Mouse (Mus musculus) heart, postnatal 0 days (tissue): ENCODE data around the gene E130114P18Rik. TPM values are rescaled to one million over a fixed set of nuclear protein-coding genes. Genes with fewer than 3 reads are reported as not detected.

ENCODE experiments used
- ATAC-seq: fragments of 200-750 bp; cut with Nextera tagmentation; 2 replicates; pipeline ENCODE4 v1.8.0; 2017; ENCODE audit warnings: low read depth, moderate number of reproducible peaks, moderate library complexity; ENCODE audit not compliant: insufficient read depth
- DNase-seq: peaks from one replicate; pipeline ENCODE4 v3.0.0-alpha.2; 2016; ENCODE audit warnings: low spot score
- H3K27ac ChIP-seq: fragments of 300-500 bp; sonication (generic); 2 replicates; pipeline ENCODE4 v1.5.1; 2014; ENCODE audit warnings: low read depth, mild to moderate bottlenecking
- H3K27me3 ChIP-seq: fragments of 300-500 bp; sonication (generic); 2 replicates; pipeline ENCODE4 v1.6.1; 2014; ENCODE audit warnings: low read length, mixed read lengths; ENCODE audit not compliant: control insufficient read depth, insufficient read depth
- H3K36me3 ChIP-seq: fragments of 300-500 bp; sonication (generic); replicated peaks from 2 replicates; pipeline ENCODE4 v1.6.1; 2014; ENCODE audit warnings: low read length, mixed read lengths; ENCODE audit not compliant: control insufficient read depth, insufficient read depth
- H3K4me1 ChIP-seq: fragments of 300-500 bp; sonication (generic); 2 replicates; pipeline ENCODE4 v1.6.1; 2014; ENCODE audit warnings: antibody characterized with exemption; ENCODE audit not compliant: control insufficient read depth, insufficient read depth
- H3K4me2 ChIP-seq: fragments of 300-500 bp; sonication (generic); 2 replicates; pipeline ENCODE4 v1.6.1; 2014; ENCODE audit warnings: low read depth, mild to moderate bottlenecking, low read length, moderate library complexity
- H3K4me3 ChIP-seq: fragments of 300-500 bp; sonication (generic); 2 replicates; pipeline ENCODE4 v1.5.1; 2014; ENCODE audit warnings: low read depth, low read length
- H3K9ac ChIP-seq: fragments of 300-500 bp; sonication (generic); replicated peaks from 2 replicates; pipeline ENCODE4 v1.6.1; 2014; ENCODE audit warnings: low read depth, low read length, mixed read lengths
- H3K9me3 ChIP-seq: fragments of 300-500 bp; sonication (generic); replicated peaks from 2 replicates; pipeline ENCODE4 v1.6.1; 2016; ENCODE audit warnings: low read length; ENCODE audit not compliant: control insufficient read depth
- CTCF ChIP-seq: IDR thresholded peaks from 2 replicates; pipeline ENCODE4 v1.5.1; 2016; ENCODE audit warnings: antibody characterized with exemption, control low read depth, low read depth
- EP300 ChIP-seq: IDR thresholded peaks from 2 replicates; pipeline ENCODE4 v1.6.1; 2016; ENCODE audit warnings: antibody characterized with exemption, low read depth
- WGBS: fragments of 180-500 bp; shearing (Covaris S2); extraction: QIAGEN DNeasy Blood & Tissue Kit; methylation state at CpG from one replicate; pipeline ENCODE4 v1.1.7; 2014; 5-methylcytosine and 5-hydroxymethylcytosine counted together
- polyA plus RNA-seq: library from polyadenylated mRNA; unstranded; fragments of >200 nt; fragmentation: Nextera tagmentation; extraction: Ambion mirVana; gene quantifications from 2 replicates; pipeline ENCODE4 v1.2.1, GENCODE M21; 2015
- total RNA-seq: library from RNA; depleted of rRNA; stranded (reverse); fragments of >200 nt; gene quantifications from 2 replicates; pipeline ENCODE4 v1.2.3, GENCODE M21; 2014; ENCODE audit warnings: low replicate concordance

The E130114P18Rik gene
- total and polyA plus RNA-seq, 2 experiments from 2014 or later: 0.45 TPM; not detected in 1

GRCm38 (mm10) chr4:97821556-97822251, 43.8 kb upstream of the E130114P18Rik start:
- Histone ChIP-seq H3K36me3 (no peaks in the 10 kb centered on the region), H3K9me3 (no peaks in the 10 kb centered on the region), H3K4me1 (peaks cover 67% of the 10 kb centered on the region), H3K9ac (no peak overlapping the region), H3K4me3 (no peak overlapping the region), H3K4me2 (no peak overlapping the region), H3K27me3 (no peaks in the 10 kb centered on the region), H3K27ac (no peak overlapping the region)
- TF ChIP-seq EP300: no peak
- TF ChIP-seq CTCF: no peak
- WGBS: 71% methylated on average over 4 of the region's 4 CpGs
- ATAC-seq: no peak
- DNase-seq: no peak

DNA sequence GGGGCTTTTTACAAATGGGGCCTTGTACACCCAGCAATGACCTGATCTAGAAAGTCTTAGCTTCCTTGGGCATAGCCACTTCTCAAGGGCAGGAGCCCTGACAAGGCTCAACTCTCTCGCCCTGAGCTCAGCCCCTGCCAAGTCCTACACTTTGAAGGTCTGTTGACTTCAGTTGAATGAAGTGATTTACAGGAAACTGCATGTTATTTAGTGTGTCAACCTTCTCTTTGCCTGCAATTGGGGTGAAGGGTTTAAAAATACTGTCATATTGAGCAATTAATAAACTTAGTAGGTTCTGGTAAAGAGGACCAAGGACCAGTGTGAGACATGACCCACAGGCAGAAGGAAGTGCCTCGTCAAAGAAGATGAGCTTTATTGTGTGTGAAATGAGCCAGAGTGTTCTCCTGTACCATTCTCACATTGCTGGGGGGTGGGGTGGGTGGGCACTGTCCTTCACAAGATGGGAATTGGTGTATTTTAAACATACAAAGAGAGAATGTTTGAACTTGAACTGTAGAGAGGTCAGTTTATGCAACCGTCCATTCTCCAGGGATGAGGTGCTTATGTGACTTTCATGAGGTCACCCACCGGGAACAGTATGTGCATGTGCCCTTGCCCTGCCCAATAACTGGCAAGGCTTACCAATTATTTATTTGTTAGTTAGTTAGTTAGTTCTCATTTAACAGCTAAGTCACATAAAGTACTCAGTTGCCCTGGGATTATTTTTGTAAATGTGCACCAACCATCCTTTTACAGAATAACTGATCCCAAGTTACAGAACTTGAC, 42.8 kb upstream of the E130114P18Rik start:
- DNase-seq (no peak), ATAC-seq (no peak)
- peaks cover 57% of the 10 kb centered on the region for H3K4me1 ChIP-seq
- TF ChIP-seq CTCF (no peak), EP300 (no peak)
- H3K4me2 ChIP-seq: no peak overlapping the region
- WGBS: 66% methylated on average over 4 of the region's 4 CpGs
- H3K9ac ChIP-seq: no peak overlapping the region
- no peaks in the 10 kb centered on the region for H3K27me3 ChIP-seq
- H3K4me3 ChIP-seq: no peak overlapping the region
- H3K9me3 ChIP-seq: no peaks in the 10 kb centered on the region
- H3K36me3 ChIP-seq: no peaks in the 10 kb centered on the region
- H3K27ac ChIP-seq: peak overlapping the region; percentile 47; the same call in 1 of the 2 replicates

DNA sequence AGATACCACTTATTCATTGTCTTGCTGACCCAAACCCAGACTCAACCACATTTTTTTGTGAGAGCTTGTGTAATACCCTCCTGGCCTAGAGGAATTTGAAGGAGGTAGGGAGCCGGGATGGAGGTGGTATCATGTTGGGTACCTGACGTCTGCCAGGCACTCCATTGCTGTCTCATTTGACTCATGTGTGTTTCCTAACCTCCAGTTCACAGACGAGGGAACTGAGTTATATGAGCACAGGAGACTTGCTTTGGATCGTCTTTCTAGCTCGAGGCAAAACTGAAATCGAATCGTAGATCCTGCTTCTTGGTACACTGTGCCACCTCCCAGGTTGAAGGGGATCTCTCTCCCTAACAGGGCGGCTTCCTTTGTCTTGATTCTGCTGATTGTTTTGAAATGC, 41.2 kb upstream of the E130114P18Rik start:
- H3K4me2 ChIP-seq: no peak overlapping the region
- no peak overlapping the region for H3K9ac ChIP-seq
- no peaks in the 10 kb centered on the region for H3K27me3 ChIP-seq
- peaks cover 58% of the 10 kb centered on the region for H3K4me1 ChIP-seq
- H3K9me3 ChIP-seq: no peaks in the 10 kb centered on the region
- H3K4me3 ChIP-seq: no peak overlapping the region
- TF ChIP-seq CTCF: no peak
- no peak for TF ChIP-seq EP300
- DNase-seq: no peak
- WGBS: 78% methylated on average over 8 of the region's 8 CpGs
- no peaks in the 10 kb centered on the region for H3K36me3 ChIP-seq
- no peak for ATAC-seq
- peak overlapping the region; percentile 85 for H3K27ac ChIP-seq

DNA sequence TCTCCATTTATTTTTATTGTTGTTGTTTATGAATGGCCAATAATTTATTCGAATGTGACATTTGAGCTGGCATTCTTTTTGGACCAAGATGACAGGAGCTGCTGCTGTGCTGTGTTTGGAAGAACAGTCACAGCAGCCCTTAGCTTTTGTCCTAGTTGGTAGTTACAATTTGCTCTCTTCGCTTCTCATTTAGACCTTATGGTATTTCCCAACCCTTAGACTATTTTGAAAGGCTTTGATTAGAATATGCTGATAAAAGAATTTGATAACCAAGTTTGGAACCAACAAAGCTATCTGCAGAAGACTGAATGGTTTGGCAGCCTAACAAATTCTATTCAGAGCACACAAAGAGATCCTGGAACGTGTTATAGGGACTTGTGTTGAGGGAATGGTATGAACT, 40.6 kb upstream of the E130114P18Rik start:
- peak overlapping the region; percentile 5 for H3K4me2 ChIP-seq
- H3K4me1 ChIP-seq: peaks cover 57% of the 10 kb centered on the region
- no peaks in the 10 kb centered on the region for H3K27me3 ChIP-seq
- no peaks in the 10 kb centered on the region for H3K9me3 ChIP-seq
- no peak overlapping the region for H3K9ac ChIP-seq
- TF ChIP-seq EP300 (no peak), CTCF (no peak)
- WGBS: 43% methylated on average over 3 of the region's 3 CpGs
- H3K4me3 ChIP-seq: no peak overlapping the region
- ATAC-seq (no peak), DNase-seq (no peak)
- H3K36me3 ChIP-seq: no peaks in the 10 kb centered on the region
- H3K27ac ChIP-seq: peak overlapping the region; percentile 85

DNA sequence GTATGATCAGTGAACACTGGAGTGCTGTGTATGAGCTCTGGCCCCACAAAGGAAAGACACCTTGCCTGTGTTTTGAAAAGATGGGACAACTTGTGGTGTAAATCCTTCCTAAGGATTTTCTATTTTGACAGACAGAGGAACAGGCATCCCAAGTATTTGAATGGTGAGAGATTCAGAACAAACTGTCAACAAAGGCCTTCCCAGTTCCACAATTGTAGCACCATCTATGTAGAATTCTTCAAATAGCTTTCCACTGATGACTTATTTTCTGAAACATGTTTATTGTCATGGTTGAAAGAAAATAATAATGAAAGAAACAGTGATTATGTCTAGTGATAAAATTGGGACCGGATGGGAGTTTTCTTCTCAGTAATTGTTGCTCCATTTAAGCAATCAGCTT, 39.9 kb upstream of the E130114P18Rik start:
- Histone ChIP-seq H3K4me1 (peaks cover 59% of the 10 kb centered on the region), H3K4me2 (peak overlapping the region; percentile 5; the same call in 1 of the 2 replicates), H3K36me3 (no peaks in the 10 kb centered on the region), H3K27me3 (no peaks in the 10 kb centered on the region), H3K9me3 (no peaks in the 10 kb centered on the region), H3K9ac (no peak overlapping the region), H3K27ac (peak overlapping the region; percentile 85), H3K4me3 (no peak overlapping the region)
- DNase-seq (no peak), ATAC-seq (no peak)
- TF ChIP-seq EP300 (no peak), CTCF (no peak)
- WGBS: 63% methylated on average over 1 of the region's 1 CpGs
